ENCODE assay signal across 8 mouse cellular contexts in the genomic region with DNA sequence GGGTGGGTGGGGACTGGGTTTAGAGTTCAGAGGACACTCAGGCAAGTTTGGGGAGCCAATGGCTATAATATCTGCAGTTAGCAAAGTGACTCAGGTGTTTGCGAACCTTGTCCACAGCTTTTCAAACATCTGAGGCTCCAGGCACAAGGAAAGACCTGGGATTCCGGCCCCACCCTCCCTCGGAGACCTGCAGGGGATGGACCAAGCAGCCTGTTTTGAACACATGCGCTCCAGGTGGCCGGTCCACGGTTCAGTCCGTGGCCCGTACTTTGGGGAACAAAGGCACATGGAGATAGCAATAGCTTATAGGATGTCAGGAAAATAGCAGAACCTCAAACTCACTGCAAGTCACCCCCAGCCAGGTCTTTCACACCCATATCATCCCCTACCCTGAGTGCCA. TPM values are rescaled to one million over a fixed set of nuclear protein-coding genes. Genes with fewer than 3 reads are reported as not detected.
DNase-seq lines count a peak whose midpoint lies in the region; TF ChIP-seq lines count a peak whose summit lies in the region.

No protein-coding gene starts in this region.

- peak overlapping the region; percentile 97 for H3K4me3 ChIP-seq in limb, embryonic 10.5 days
- peak overlapping the region; percentile 85 for H3K4me3 ChIP-seq in myocyte

- peaks cover 29% of the 10 kb centered on the region for H3K4me1 ChIP-seq in limb, embryonic 10.5 days

- peaks cover 29% of the 10 kb centered on the region for H3K79me2 ChIP-seq in myocyte (ENCODE audit: control insufficient read depth, insufficient read depth)

- peak overlapping the region; percentile 87 for H3K4me2 ChIP-seq in myocyte (ENCODE audit: low read depth)

- peak overlapping the region; percentile 95 for H3K27ac ChIP-seq in limb, embryonic 10.5 days

- no peaks in the 10 kb centered on the region for H3K9me3 ChIP-seq in limb, embryonic 10.5 days (replicated peaks)

- peak; percentile 18 for DNase-seq in cerebellum, adult 11-12 months
- no peak for DNase-seq in cerebellum, postnatal 4 days (ENCODE audit: low spot score in 2 of 2)
- DNase-seq in thymus, postnatal 14 days, result peak; percentile 15
- DNase-seq in thymus, postnatal 10 days (ENCODE audit: low spot score in 2 of 2), result no peak
- DNase-seq in limb, embryonic 10.5 days (ENCODE audit: low spot score), result peak; percentile 41
- no peak for DNase-seq in right cerebral cortex, postnatal 10 days (ENCODE audit: low spot score in 2 of 2)
- DNase-seq in ovary, postnatal 10 days (ENCODE audit: low spot score), result no peak

- H3K27me3 ChIP-seq in limb, embryonic 10.5 days (ENCODE audit: low read depth, poor library complexity, severe bottlenecking), result no peaks in the 10 kb centered on the region
- H3K27me3 ChIP-seq in myocyte (ENCODE audit: control insufficient read depth, insufficient read depth, insufficient read length), result no peaks in the 10 kb centered on the region

- peak overlapping the region; percentile 48 for H3ac ChIP-seq in myocyte (ENCODE audit: control insufficient read depth, insufficient read length)

- no peak for TF ChIP-seq POLR2A in myocyte (IDR thresholded peaks at IDR 0.05; ENCODE audit: insufficient read length, low read depth)

- H3K36me3 ChIP-seq in limb, embryonic 10.5 days, result peaks cover 36% of the 10 kb centered on the region
- no peaks in the 10 kb centered on the region for H3K36me3 ChIP-seq in myocyte (ENCODE audit: control insufficient read depth, insufficient read depth)

- WGBS in limb, embryonic 10.5 days, result 7% methylated on average over 8 of the region's 8 CpGs

TF ChIP-seq in myocyte, 11 proteins besides CTCF, POLR2A, EP300 and RAD21:
- TF ChIP-seq MAX (IDR thresholded peaks at IDR 0.05; ENCODE audit: low read depth), result no peak
- no peak for TF ChIP-seq E2F4 (IDR thresholded peaks at IDR 0.05; ENCODE audit: insufficient read depth)
- no peak for TF ChIP-seq TCF3 (IDR thresholded peaks at IDR 0.05; ENCODE audit: insufficient read length, low read depth)
- no peak for TF ChIP-seq USF1 (IDR thresholded peaks at IDR 0.05; ENCODE audit: low read depth)
- TF ChIP-seq MYOG (IDR thresholded peaks at IDR 0.05; ENCODE audit: control insufficient read depth in 1 of 3, insufficient read depth in 1 of 3, insufficient read length in 2 of 3, low read depth in 2 of 3), result no peak
- no peak for TF ChIP-seq TCF12 (IDR thresholded peaks at IDR 0.05; ENCODE audit: insufficient read depth, poor library complexity, severe bottlenecking)
- TF ChIP-seq MYOD1 (IDR thresholded peaks at IDR 0.05; ENCODE audit: control insufficient read depth in 1 of 3, insufficient read length in 2 of 3, low read depth in 2 of 3), result no peak
- no peak for TF ChIP-seq POLR2AphosphoS2 (IDR thresholded peaks at IDR 0.05; ENCODE audit: insufficient read length, low read depth)
- no peak for TF ChIP-seq REST (IDR thresholded peaks at IDR 0.05; ENCODE audit: insufficient read depth, insufficient read length)
- no peak for TF ChIP-seq SRF (IDR thresholded peaks at IDR 0.05; ENCODE audit: control insufficient read depth, insufficient read length, low read depth)
- TF ChIP-seq CEBPB (IDR thresholded peaks at IDR 0.05; ENCODE audit: insufficient read depth, poor library complexity, severe bottlenecking), result no peak
TF ChIP-seq in myocyte: peak in this region for 0.

RNA-seq across cellular contexts. Expression of a gene that starts 1.0 kb away (rescaled TPM):
- polyA plus RNA-seq in limb, embryonic 10.5 days (2016; fragmentation: Nextera tagmentation; extraction: Ambion mirVana), result 40.4 and 44.3 TPM in 2 replicates
- 22.6 TPM for polyA plus RNA-seq in myocyte (2012; fragmentation: generic; extraction: Trizol)

Comparison
In these comparisons a context has a peak if more than half of its experiments do, and no peak if none do; other contexts are left out.
1. DNase-seq: peak in cerebellum, adult 11-12 months (single experiment), thymus, postnatal 14 days (single experiment) and limb, embryonic 10.5 days (single experiment); none in cerebellum, postnatal 4 days (0 of 2), thymus, postnatal 10 days (0 of 2), right cerebral cortex, postnatal 10 days (0 of 2) and ovary, postnatal 10 days (single experiment).